Comparison of ENCODE assay signal across 9 mouse cellular contexts in the genomic region with DNA sequence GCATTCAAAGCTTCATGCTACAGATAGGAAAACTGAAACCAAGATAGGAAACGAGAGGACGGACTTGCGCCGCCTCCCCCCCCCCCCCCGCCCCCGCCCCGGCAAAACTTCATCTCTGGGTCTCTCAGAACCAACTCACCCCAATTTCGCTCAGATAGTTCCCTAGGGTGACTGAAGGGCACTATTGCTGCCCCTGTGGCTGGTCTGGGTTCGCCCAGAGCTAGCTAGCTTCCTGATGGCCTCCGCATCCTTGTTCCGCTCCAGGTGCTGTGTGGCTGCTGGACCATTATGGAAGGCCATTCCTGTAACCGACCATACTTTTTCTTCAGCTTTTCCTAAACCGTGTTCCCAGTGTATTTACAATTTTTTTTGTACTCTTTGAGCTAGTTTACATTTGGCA. TPM values are rescaled to one million over a fixed set of nuclear protein-coding genes. Genes with fewer than 3 reads are reported as not detected.
DNase-seq lines count a peak whose midpoint lies in the region; ATAC-seq and TF ChIP-seq lines count a peak whose summit lies in the region.
"Had no signal": no experiment of that assay in that cellular context is flagged by ENCODE, and none has a peak within 500 bp of the region (broad histone marks: within the 10 kb centered on the region; RNA-seq: fewer than 3 reads in every experiment).

No protein-coding gene starts in this region.

- peaks cover 8% of the 10 kb centered on the region for H3K4me1 ChIP-seq in kidney, embryonic 15.5 days
- H3K4me1 ChIP-seq in embryonic facial prominence, embryonic 13.5 days = 0 out of 2 replicates have a peak, but pooled peaks cover 10% of the 10 kb centered on the region
- H3K4me1 ChIP-seq in intestine, embryonic 15.5 days (replicated peaks) = 0 out of 2 replicates have a peak, but pooled peaks cover 7% of the 10 kb centered on the region

- H3K36me3 ChIP-seq in kidney, embryonic 15.5 days = no peaks in the 10 kb centered on the region
- H3K36me3 ChIP-seq in embryonic facial prominence, embryonic 13.5 days = no peaks in the 10 kb centered on the region
- H3K36me3 ChIP-seq in intestine, embryonic 15.5 days = no peaks in the 10 kb centered on the region
- H3K36me3 ChIP-seq in myocyte (ENCODE audit: control insufficient read depth, insufficient read depth) = no peaks in the 10 kb centered on the region

- 0 out of 2 replicates have a peak, but pooled peaks cover 4% of the 10 kb centered on the region for H3K9me3 ChIP-seq in kidney, embryonic 15.5 days (replicated peaks)
- no peaks in the 10 kb centered on the region for H3K9me3 ChIP-seq in embryonic facial prominence, embryonic 13.5 days
- H3K9me3 ChIP-seq in intestine, embryonic 15.5 days = no peaks in the 10 kb centered on the region

- peak overlapping the region; percentile 30 for H3K4me3 ChIP-seq in kidney, embryonic 15.5 days (replicated peaks)
- peak overlapping the region; percentile 40 for H3K4me3 ChIP-seq in embryonic facial prominence, embryonic 13.5 days
- peak overlapping the region; percentile 22 for H3K4me3 ChIP-seq in intestine, embryonic 15.5 days (replicated peaks)
- H3K4me3 ChIP-seq in myocyte = no peak overlapping the region

- H3K4me2 ChIP-seq in kidney, embryonic 15.5 days = peak overlapping the region; percentile 63
- peak overlapping the region; percentile 67 for H3K4me2 ChIP-seq in embryonic facial prominence, embryonic 13.5 days
- peak overlapping the region; percentile 54 for H3K4me2 ChIP-seq in intestine, embryonic 15.5 days (replicated peaks)
- H3K4me2 ChIP-seq in myocyte (ENCODE audit: low read depth) = peak overlapping the region; percentile 50

- WGBS in kidney, embryonic 15.5 days = 16% methylated on average over 13 of the region's 13 CpGs
- WGBS in embryonic facial prominence, embryonic 13.5 days = 18% methylated on average over 13 of the region's 13 CpGs
- 26% methylated on average over 13 of the region's 13 CpGs for WGBS in intestine, embryonic 15.5 days

- H3K27me3 ChIP-seq in kidney, embryonic 15.5 days = peaks cover 18% of the 10 kb centered on the region
- no peaks in the 10 kb centered on the region for H3K27me3 ChIP-seq in embryonic facial prominence, embryonic 13.5 days
- no peaks in the 10 kb centered on the region for H3K27me3 ChIP-seq in intestine, embryonic 15.5 days (replicated peaks)
- peaks cover 31% of the 10 kb centered on the region for H3K27me3 ChIP-seq in myocyte (ENCODE audit: control insufficient read depth, insufficient read depth, insufficient read length)

- ATAC-seq in kidney, embryonic 15.5 days (replicated peaks; ENCODE audit: low FRiP score) = peak; percentile 37; the same call in 1 of the 2 replicates
- no peak for ATAC-seq in embryonic facial prominence, embryonic 13.5 days (ENCODE audit: insufficient number of reproducible peaks, insufficient read depth, low FRiP score, low TSS enrichment, low read depth)
- ATAC-seq in intestine, embryonic 15.5 days = peak; percentile 73

- no peak for DNase-seq in kidney, postnatal 10 days
- no peak for DNase-seq in layer of hippocampus, adult 8-10 months (ENCODE audit: low spot score in 2 of 2)
- DNase-seq in Muller cell, postnatal 12 days (ENCODE audit: inconsistent ontology term) = no peak
- DNase-seq in adrenal gland, adult (ENCODE audit: inconsistent age in 2 of 2, low spot score in 1 of 2) = no peak

- H3K79me2 ChIP-seq in myocyte (ENCODE audit: control insufficient read depth, insufficient read depth) = no peaks in the 10 kb centered on the region

- H3K27ac ChIP-seq in kidney, embryonic 15.5 days = no peak overlapping the region
- no peak overlapping the region for H3K27ac ChIP-seq in embryonic facial prominence, embryonic 13.5 days
- no peak overlapping the region for H3K27ac ChIP-seq in intestine, embryonic 15.5 days

- H3ac ChIP-seq in myocyte (ENCODE audit: control insufficient read depth, insufficient read length) = no peak overlapping the region

- no peak for TF ChIP-seq POLR2A in myocyte (IDR thresholded peaks at IDR 0.05; ENCODE audit: insufficient read length, low read depth)

- H3K9ac ChIP-seq in kidney, embryonic 15.5 days = 0 out of 2 replicates have a peak overlapping the region, but pooled peaks have one; percentile 5
- H3K9ac ChIP-seq in embryonic facial prominence, embryonic 13.5 days = peak overlapping the region; percentile 58; the same call in 1 of the 2 replicates
- H3K9ac ChIP-seq in intestine, embryonic 15.5 days = no peak overlapping the region

TF ChIP-seq in myocyte, 11 proteins besides CTCF, POLR2A, EP300 and RAD21:
- no peak for TF ChIP-seq TCF3 (IDR thresholded peaks at IDR 0.05; ENCODE audit: insufficient read length, low read depth)
- TF ChIP-seq MAX (IDR thresholded peaks at IDR 0.05; ENCODE audit: low read depth) = no peak
- TF ChIP-seq CEBPB (IDR thresholded peaks at IDR 0.05; ENCODE audit: insufficient read depth, poor library complexity, severe bottlenecking) = no peak
- TF ChIP-seq MYOG (IDR thresholded peaks at IDR 0.05; ENCODE audit: control insufficient read depth in 1 of 3, insufficient read depth in 1 of 3, insufficient read length in 2 of 3, low read depth in 2 of 3) = no peak

RNA-seq across cellular contexts. Expression of a gene that starts 13.7 kb away (rescaled TPM):
- 7.0 and 10.0 TPM in 2 replicates for polyA plus RNA-seq in kidney, embryonic 15.5 days (2015; fragmentation: Nextera tagmentation; extraction: Ambion mirVana)
- 24.6 and 27.0 TPM in 2 replicates for polyA plus RNA-seq in embryonic facial prominence, embryonic 13.5 days (2015; fragmentation: Nextera tagmentation; extraction: Ambion mirVana)
- polyA plus RNA-seq in intestine, embryonic 15.5 days (2015; fragmentation: Nextera tagmentation; extraction: Ambion mirVana) = 18.3 and 21.4 TPM in 2 replicates
- 0.95 TPM for polyA plus RNA-seq in myocyte (2012; fragmentation: generic; extraction: Trizol)
- 100 to 1,000 TPM; 681 to 718 (median 697) TPM for total RNA-seq in layer of hippocampus, adult 8-10 months (2022)
- total RNA-seq: MEL had no signal

RNA-seq across cellular contexts. Expression of a gene that starts 19.6 kb away (rescaled TPM):
- polyA plus RNA-seq in kidney, embryonic 15.5 days (2015; fragmentation: Nextera tagmentation; extraction: Ambion mirVana) = 0.38 TPM in 1 of 2 replicates, not detected in the other
- 0.25 TPM in 1 of 2 replicates, not detected in the other for polyA plus RNA-seq in embryonic facial prominence, embryonic 13.5 days (2015; fragmentation: Nextera tagmentation; extraction: Ambion mirVana)
- polyA plus RNA-seq in intestine, embryonic 15.5 days (2015; fragmentation: Nextera tagmentation; extraction: Ambion mirVana) = 0.59 and 0.62 TPM in 2 replicates
- polyA plus RNA-seq in myocyte (2012; fragmentation: generic; extraction: Trizol) = not detected
- not detected for total RNA-seq in layer of hippocampus, adult 8-10 months (2022)
- total RNA-seq: MEL had no signal

RNA-seq across cellular contexts. Expression of a gene that starts 45.3 kb away (rescaled TPM):
- polyA plus RNA-seq in kidney, embryonic 15.5 days (2015; fragmentation: Nextera tagmentation; extraction: Ambion mirVana) = 1.2 and 1.4 TPM in 2 replicates
- 1.3 and 1.4 TPM in 2 replicates for polyA plus RNA-seq in embryonic facial prominence, embryonic 13.5 days (2015; fragmentation: Nextera tagmentation; extraction: Ambion mirVana)
- polyA plus RNA-seq in intestine, embryonic 15.5 days (2015; fragmentation: Nextera tagmentation; extraction: Ambion mirVana) = 8.7 and 10.4 TPM in 2 replicates
- polyA plus RNA-seq in myocyte (2012; fragmentation: generic; extraction: Trizol) = 0.06 TPM
- not detected for total RNA-seq in layer of hippocampus, adult 8-10 months (2022)
- total RNA-seq: MEL had no signal

RNA-seq across cellular contexts. Expression of a gene that starts 53.1 kb away (rescaled TPM):
- polyA plus RNA-seq in kidney, embryonic 15.5 days (2015; fragmentation: Nextera tagmentation; extraction: Ambion mirVana) = 0.19 and 0.25 TPM in 2 replicates
- 0.04 and 0.08 TPM in 2 replicates for polyA plus RNA-seq in embryonic facial prominence, embryonic 13.5 days (2015; fragmentation: Nextera tagmentation; extraction: Ambion mirVana)
- polyA plus RNA-seq in intestine, embryonic 15.5 days (2015; fragmentation: Nextera tagmentation; extraction: Ambion mirVana) = 0.04 and 0.13 TPM in 2 replicates
- polyA plus RNA-seq in myocyte (2012; fragmentation: generic; extraction: Trizol) = not detected
- total RNA-seq in layer of hippocampus, adult 8-10 months (2022) = under 1 TPM; 0.27 to 0.72 (median 0.37) TPM
- total RNA-seq: MEL had no signal
